Mouse (Mus musculus) kidney, postnatal 36 days (tissue): ENCODE measurements around the gene N4bp3.
"Not testable (repeated sequence)": the region's sequence is repeated elsewhere in the genome, so short reads cannot be mapped to it uniquely, and the experiment has no call there.

Experiments
- DNase-seq, 2 experiments: peaks; one replicate each; pipeline ENCODE4 v3.0.0; 2021 to 2022; ENCODE audit warnings: mixed read lengths in 2 of 2

Gene N4bp3

DNA sequence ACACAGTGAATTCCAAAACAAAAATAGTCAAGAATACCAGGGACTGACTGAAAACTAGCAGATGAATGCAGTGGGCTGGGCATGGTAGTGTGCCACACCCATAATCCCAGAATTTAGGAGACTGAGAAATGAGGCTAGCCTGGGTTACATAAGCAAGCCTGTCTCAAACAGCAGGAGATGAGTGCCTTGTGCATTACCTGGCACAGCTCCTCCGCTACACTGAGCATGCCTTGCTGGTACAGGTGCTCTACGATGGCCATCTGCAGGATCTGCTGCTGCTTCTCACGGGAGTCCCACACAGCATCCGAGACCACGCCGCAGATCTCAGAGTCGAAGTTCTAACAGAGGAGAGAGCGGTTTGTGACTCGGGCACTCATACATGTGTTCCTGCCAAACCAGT, 23.2 kb downstream of the N4bp3 start:
- DNase-seq: no peak

DNA sequence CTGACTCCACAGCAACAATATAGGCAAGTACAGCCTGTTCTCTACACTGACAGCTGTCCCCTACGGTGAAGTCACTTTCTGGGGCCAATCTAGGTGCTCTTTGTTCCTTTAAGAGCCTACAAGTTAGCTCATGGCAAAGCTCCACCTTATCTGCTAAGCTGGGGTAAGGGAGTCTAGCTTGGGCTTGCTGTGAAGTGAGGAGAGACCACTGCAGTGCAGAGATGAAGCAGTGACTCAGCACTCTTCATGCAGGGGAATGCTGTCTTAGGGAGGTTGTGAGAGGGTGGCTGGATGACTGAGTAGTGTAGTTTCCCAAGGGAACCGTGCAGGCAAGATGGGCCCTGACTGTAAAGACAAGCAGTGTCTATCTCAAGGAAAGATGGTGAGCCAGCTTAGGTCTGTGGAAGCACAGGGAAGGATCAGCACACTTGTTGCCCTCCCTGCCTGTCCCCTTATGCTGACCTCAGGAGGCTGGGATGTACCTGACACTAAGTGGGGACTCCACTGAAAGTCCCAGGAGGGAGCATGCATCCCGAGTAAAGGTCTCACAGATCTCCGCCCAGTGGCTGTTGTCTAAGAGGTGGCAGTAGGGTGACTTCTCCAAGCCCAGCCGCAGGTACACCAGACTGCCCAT, 25.3 kb downstream of the N4bp3 start:
- DNase-seq: no peak

DNA sequence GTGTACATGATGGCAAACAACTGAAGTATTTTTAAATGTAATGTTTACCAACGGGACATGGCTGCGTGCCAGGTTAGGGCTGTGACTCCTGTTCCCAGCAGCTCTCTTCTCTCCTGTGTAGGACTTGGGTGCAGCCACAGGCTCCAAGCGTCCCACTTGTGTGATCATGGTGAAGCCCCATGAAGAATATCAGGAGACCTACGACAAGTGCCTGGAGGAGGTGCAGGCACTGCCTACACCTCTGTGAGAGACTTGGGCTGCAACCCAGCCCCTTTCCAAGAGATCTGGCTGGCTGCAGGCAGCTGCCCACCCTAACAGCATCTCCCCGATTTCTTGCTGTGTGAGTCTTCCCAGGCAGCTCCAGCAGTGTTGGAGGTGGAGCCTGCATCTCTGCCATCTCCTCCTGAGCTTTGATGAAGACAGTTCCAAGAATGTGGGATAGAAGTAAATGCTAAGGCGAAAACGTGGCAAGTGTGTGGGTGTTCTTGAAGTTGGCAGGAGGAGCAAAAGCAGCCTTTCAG, 27.6 kb downstream of the N4bp3 start:
- DNase-seq: peak in 1 of 2 experiments; percentile 52

DNA sequence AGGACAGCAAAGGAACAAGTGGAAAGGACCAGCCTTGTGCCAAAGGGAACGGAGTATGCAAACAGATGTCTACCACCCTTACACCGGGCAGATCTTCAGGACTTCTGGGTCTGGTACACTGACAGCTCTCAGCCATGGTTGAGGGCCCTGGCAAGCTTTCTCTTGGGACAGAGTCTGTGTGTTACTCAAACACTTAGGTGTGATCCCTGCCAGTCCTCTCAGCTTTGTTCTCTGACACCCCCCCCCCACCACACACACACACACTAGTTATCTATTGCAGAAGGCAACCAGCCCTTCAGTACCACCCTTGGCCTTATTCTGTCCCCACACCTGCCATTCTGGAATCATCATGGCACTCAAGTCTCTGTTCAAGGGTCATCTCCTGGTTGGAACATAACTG, 28.9 kb downstream of the N4bp3 start:
- peak; percentile 32 to 62 for DNase-seq

DNA sequence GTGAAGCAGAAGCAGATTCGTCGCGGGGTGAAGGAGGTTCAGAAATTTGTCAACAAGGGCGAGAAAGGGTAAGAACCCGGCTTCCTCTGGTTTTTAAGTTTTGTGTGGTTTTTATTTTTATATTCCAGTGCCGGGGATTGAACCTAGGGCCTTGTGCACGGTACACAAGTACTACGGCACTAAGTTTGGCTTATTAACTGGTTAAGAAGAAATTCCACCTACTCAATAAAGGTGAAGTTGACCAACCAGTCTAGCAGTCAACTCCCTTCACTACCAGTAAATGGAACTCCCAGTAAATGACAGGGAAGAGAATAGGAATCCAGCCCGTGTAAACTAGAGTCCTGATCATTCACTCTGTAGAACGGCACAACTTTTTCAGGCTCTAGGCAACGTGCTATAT, 30.6 kb downstream of the N4bp3 start:
- DNase-seq: no peak

DNA sequence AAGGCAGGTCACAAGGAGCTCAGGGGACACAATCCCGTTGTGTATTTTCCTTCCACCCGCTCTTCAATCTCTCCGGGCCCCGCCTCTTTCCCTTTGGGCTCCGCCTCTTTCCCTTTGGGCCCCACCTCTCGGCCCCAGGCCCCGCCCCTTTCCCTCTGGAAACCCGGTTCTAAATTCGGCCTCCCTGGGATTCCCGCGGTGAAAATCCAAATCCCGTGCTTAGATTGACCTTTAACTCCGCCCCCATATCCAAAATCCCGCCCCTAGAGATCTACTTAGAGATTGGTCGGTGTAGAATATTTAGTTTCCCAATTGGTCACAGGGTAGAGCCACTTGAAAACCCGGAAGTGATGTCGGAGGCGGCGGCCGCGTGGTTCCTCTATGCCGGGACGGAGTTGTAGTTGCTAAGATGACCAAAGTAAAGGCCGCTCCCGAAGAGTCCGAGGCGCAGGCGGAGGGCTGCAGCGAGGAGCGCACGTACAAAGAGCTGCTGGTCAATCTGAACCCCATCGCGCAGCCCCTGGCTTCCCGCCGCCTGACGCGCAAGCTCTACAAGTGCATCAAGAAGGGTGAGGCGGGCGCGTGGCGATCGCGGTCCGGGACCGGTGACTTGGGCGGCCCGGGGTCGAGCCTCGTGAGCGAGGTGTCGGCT, 31.1 kb downstream of the N4bp3 start, which contains the start of gene Nhp2:
Gene Nhp2 (plus strand): TSS at position 327 of the 652 bp plus-strand sequence.
- DNase-seq: peak; percentile 99

DNA sequence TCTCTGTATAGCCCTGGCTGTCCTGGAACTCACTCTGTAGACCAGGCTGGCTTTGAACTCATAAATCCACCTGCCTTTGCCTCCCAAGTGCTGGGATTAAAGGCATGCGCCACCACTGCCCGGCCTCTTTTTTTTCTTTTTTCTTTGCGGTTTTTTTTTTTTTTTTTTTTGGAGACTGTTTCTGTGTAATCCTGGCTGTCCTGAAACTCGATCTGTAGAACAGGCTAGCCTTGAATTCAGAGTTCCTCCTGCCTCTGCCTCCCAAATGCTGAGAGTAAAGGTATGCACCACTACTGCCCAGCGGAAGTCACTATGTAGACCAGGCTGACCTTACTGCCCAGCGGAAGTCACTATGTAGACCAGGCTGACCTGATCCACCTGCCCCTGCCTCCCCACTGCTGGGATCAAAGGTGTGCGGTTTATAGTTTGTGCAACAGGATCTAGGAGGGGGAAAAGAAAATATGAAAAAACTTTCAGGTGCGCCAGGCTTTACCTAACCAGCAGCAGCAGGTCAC, 31.7 kb downstream of the N4bp3 start:
- DNase-seq: no peak

DNA sequence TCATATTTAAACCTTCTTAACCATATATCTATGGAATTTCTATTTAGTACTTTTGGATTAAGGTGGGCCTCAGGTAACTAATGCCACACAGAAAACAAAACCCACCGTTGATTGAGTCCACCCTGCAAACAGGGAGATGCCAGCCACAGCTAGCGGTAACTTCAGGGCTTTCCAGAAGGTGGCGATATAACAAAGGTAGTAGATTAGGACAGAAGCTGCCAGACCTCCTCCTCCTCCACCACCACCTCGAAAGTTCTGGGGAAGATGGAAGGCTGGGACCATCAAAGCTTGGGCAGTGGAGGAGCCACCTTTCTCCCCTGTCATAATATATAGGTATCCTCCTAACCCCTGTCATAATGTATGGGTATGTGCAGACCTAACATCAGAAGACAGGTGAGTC, 32.9 kb downstream of the N4bp3 start:
- peak; percentile 82 to 86 for DNase-seq

DNA sequence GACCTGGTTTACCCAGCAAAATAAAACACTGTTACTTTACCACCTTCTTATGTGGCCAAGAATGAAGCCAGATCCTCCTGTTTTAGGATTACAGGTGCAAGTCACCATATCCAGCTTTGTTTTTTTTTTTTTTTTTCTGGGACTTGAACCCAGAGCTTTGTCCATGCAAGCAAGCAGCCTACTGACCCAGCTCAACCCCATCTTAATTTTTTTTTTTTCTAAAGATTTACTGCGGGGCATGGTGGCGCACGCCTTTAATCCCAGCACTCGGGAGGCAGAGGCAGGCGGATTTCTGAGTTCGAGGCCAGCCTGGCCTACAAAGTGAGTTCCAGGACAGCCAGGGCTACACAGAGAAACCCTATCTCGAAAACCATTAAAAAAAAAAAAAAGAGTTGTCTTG, 34.5 kb downstream of the N4bp3 start:
- DNase-seq: not testable (repeated sequence)

DNA sequence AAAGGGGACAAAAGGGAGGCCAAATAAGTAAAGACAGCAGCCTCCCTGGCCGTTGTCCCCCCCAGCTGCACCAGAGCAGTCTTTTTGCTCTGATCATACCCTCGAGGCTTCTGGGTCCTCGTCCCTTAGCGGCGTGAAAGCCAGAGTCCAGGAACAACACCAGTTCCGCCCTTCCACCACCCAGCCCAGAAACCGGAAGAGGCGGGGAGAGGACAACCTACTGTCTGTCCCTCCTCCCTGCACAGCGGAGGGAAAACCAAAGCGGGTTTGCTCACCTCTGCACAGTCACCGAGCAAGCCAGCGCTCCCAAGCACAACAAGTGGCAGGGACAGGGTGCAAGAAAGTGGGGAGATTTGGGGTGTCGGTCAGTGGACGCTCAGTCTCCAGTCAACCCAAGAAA, 35.0 kb downstream of the N4bp3 start:
- peak; percentile 87 for DNase-seq

DNA sequence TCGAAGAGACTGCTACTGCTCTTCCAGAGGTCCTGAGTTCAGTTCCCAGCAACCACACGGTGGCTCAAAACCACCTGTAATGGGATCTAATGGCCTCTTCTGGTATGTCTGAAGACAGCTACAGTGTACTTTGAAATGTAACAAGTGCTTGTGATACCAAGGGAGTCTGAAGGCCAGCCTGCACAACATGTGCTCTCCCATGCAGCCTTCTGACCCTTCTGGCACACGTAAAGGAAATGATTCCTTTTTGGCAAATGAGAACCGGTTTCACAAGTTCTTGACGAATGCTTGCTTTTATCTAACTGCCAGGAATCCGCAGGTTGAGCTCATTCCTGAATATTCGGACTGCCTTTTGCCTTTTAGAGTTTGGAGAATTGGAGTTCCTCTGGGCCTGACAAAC, 35.5 kb downstream of the N4bp3 start:
- DNase-seq: peak; percentile 29 to 47

DNA sequence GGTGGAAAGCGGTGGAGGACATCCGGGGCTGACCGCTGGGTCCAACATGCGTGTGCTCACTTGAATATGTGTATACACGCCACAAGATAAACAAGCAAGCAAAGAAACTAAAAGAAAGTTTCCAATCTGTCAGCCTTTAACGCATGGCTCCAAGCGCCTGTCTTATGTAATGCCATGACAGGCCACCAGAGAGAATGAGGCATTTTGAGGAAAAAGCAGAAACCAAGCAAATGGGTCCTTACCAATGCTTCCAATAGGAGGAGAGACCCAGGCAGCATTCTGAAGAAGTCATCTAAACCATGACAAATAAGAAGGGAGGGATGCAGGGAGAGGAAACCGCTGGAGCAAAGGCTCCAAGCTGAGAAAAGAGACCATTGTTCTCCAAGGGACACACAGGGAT, 36.4 kb downstream of the N4bp3 start:
- no peak for DNase-seq

DNA sequence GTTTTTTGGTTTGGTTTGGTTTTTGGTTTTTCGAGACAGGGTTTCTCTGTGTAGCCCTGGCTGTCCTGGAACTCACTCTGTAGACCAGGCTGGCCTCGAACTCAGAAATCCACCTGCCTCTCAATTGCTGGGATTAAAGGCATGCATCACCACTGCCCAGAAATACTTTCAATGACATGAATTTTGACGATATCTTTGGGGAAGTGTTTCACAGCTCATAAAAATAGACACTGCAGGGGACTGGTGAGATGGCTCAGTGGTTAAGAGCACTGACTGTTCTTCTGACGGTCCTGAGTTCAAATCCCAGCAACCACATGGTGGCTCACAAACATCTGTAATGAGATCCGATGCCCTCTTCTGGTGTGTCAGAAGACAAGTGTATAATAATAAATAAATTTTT, 40.7 kb downstream of the N4bp3 start:
- DNase-seq: not testable (repeated sequence)

DNA sequence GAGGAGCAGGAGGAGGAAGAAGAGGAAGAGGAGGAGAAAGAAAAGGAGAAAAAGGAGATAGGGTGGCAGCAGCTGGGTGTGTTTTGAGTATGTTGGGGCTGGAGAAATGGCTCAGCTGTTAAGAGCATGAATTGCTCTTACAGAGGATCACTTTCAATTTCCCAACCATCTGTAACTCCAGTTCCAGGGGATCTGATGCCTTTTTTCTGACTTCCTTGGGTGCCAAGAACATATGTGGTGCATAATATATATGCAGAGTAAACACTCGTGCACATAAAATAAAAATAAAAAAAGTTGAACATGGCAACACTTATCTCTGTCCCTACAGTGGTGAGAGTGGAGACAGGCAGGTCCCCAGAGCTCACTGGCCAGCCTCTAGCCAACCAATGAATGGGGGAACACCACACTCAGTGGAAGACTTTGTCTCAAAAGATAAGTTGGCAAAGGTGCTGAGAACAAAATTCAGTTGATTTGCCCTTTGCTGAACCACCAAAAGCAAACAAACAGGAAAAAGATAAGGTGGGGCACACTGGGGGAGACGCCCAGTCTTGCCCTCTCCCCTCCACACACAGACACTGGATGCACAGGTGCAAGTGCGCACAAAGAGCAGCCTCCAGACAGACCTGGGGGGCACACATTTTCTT, 41.3 kb downstream of the N4bp3 start:
- no peak for DNase-seq

DNA sequence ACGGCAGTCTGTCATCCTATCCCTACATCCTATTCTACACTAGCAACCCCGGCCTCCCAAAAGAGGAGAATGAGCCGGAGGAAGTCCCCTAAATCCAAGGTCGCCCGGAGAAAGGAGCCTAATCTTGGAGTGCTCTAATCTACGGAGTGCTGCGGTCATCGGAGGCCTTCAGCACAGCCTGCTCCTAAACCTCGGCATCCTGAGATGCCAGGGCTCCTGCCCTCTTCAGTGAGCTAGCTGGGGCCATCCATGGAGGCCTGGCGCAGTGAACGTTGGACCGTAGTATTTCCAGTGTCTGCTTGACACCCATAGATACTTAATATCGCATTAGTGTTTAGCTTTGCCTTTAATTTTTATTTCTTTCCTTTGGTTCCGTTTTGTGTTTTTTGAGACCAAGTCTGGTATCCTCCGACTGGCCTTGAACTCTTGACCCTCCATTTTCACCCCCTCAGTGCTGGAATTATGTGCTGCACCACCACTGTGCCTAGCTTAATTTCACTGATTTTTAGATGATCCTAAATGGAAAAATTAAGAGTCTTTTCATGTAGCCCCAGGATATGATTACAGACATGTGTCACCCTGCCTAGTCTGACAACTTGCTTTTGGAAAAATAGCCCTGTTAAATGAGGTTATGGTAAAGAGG, 43.4 kb downstream of the N4bp3 start:
- no peak for DNase-seq

DNA sequence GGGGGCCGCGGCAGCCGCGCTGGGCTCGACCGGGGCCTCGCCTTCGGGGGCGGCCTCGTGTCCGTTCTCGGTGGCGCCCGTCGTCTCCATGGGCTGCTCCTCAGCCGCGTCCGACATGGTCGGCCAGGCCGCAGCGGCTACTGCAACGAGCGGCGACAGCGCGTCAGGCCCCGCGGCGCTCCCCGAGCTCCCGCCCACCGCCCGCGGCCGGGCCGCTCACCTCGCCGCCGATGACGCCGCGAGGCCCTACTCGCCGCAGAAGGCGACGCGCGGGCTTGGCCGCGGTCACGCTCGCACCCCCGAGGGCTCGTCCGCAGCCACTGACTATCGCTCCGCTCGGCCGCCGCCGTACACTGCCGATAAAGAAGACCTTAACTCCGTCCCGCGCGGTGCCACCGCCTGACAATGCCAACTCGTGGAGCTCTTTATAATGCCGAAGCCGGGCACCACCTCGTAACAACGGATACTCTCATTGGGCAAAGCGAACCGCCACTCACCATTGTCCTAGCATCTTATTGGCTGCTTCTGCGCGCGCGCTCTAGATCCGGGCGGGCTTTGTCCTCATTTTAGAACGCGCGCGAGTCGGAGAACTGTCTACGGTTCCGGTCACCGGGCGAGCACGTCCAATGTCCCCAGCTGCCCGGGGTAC, 44.1 kb downstream of the N4bp3 start, which contains the start of gene Hnrnpab:
Gene Hnrnpab (minus strand): TSS at position 401 of the 649 bp plus-strand sequence.
- DNase-seq: peak; percentile 97 to 98

DNA sequence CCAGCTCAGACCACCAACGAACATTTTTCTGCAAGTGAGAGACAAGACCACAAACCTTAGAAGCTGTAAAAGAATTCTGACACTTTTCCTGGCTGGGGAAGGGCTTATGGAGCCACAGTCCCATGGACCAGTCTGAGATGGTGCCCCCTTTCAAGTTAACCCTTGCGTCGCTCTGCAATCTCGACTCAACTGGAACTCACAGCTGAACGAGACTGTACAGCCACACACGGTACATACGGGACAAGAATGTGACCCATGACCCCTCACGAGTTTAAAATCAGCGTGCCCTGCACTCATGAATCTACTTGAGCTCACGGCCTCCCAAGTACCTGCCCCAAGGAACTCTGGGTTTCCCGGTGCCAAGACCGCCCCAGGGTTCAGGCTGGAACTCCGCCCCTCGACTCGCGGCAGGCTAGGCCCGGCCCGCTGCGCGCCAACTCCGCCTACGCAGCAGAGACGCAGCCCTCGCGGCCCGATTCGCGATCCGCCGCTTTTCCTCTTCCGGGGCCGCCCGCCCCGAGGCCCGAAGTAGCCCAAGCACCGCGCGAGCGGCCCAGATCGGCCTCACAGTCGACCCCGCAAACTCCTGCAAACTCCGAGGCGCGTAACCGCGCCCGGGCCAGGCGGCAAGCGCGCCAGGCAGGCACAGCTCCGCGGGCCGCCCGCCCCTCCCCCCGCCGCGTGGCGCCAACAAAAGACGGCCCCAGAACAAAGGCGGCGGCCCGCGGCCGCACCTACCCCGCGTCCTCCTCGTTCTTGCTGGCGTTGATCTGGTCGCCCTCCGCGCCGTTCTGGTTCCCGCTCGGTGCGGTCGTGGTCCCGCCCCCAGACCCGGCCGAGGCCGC, 44.8 kb downstream of the N4bp3 start:
- DNase-seq: peak; percentile 96

DNA sequence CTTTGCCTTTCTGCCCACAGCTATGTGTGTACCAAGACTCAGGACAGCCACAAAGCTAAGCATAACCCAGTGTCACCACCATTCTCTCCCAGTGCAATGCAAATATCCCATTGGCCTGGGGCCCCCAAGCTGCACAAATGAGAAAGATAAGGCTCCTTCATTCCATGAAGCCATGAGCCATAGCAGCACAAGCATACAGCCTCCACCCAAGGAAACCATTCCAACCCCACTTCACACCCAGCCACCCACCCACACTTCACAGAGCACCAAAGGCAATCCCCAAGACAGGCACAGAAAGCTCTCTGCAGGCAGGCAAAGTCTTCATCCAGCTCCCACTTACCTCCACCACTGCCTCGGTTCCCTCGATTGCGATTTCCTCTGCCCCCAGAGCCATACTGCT, 48.4 kb downstream of the N4bp3 start:
- no peak for DNase-seq

DNA sequence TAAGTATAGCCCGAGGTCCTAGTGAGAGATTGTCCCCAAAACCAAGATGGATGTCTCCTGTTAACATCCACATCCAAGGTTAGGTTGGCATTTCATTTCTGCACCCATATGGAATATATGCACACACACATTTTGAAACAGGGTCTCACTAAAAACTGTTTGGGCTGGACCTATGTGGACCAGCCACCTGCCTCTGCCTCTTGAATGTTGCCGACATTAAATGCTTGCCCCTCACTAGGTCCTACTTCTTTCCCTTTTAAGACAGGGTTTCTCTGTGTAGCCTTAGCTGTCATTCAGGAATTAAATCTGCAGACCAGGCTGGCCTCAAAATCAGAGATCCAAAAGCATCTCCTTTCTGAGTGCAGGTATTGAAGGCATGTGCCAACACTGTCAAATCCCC, 53.1 kb downstream of the N4bp3 start:
- no peak for DNase-seq

DNA sequence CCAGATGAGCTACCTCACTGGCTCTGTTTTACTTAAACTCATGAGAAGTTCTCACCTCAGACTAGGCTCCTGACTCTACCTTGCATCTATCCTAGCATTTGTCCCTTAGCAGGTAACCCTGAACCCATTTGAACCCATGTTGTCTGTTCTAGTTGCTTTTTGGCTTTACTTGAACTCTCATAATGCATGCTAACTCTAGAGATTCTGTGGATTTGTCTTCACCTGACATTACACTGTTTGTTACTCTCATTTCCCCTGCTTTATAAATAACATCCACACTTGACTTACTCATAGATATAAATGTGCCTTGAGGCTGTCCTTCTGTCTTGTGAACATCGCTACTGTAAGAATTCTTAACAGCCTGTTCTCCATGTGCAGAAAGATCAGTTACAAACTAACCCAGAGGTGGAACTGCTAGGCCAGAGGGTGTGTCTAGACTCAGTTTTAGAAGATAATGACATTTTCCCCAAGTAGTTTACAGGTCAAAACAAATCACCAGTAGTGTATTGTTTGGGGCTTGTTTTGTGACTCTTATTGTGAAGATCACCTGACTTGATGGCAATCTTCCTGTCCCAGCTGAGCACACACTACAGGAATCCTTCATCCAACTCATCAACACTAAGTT, 55.1 kb downstream of the N4bp3 start:
- DNase-seq: no peak

DNA sequence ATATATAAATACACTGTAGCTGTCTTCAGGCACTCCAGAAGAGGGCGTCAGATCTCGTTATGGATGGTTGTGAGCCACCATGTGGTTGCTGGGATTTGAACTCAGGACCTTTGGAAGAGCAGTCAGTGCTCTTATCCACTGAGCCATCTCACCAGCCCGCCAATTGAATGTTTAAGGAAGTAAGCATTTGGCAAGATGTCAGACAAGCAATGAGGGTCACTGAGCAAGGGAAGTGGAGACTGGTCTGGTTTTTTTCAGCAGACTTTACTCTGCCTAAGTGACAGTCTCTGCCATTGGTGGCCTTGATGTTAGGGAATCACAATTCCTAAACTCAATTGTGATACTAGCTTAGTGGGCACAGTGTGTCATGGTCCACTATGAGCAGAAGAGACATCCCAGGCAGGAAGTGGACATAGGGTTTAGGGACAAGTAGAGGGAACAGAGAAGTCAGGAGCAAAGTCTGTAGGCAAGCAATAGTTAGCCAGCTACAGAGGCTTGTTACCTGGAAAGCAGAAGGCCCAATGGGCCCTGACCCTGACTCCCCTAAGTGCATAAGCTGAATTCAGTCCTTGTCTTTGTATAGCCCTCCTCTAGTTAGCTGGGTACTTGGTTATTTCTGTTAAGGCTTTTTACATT, 55.8 kb downstream of the N4bp3 start:
- DNase-seq: no peak
